12 mouse cellular contexts compared by ENCODE assay signal in the genomic region with DNA sequence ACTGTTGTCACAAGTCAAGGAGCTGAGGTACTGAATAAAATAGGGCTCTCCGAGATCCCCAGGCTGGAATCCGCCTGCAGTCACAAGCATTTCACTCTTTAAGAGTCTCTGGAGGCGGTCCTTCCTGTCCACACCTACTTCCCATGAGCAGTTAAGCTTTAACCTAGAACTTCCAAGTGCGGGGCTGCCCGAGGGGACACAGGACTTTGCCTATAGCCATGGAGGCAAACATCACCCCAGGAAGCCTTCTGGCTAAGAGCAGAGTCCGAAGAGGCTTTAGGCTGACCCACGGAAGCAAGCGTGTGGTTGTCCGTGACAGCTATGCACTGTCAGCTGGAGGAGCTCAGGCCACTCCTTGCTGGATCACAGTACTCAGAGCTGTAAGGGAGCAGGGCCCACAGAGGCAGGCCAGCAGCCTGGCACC. TPM values are rescaled to one million over a fixed set of nuclear protein-coding genes. Genes with fewer than 3 reads are reported as not detected.
DNase-seq lines count a peak whose midpoint lies in the region; ATAC-seq and TF ChIP-seq lines count a peak whose summit lies in the region.
"Had no signal": no experiment of that assay in that cellular context is flagged by ENCODE, and none has a peak within 500 bp of the region (broad histone marks: within the 10 kb centered on the region; RNA-seq: fewer than 3 reads in every experiment).

No protein-coding gene starts in this region.

- 94% methylated on average over 9 of the region's 9 CpGs for WGBS in forebrain, embryonic 10.5 days
- 92% methylated on average over 9 of the region's 9 CpGs for WGBS in forebrain, embryonic 14.5 days
- WGBS in spleen, adult 2 months = 88% methylated on average over 9 of the region's 9 CpGs
- WGBS in lung, postnatal 0 days = 43% methylated on average over 9 of the region's 9 CpGs
- WGBS in hindbrain, embryonic 16.5 days = 88% methylated on average over 9 of the region's 9 CpGs

- TF ChIP-seq POLR2A in spleen, adult 2 months (IDR thresholded peaks at IDR 0.05; ENCODE audit: low read depth, low read length) = no peak

- no peak overlapping the region for H3K9ac ChIP-seq in forebrain, embryonic 14.5 days (ENCODE audit: low read length)
- no peak overlapping the region for H3K9ac ChIP-seq in lung, postnatal 0 days (replicated peaks; ENCODE audit: low read depth)
- no peak overlapping the region for H3K9ac ChIP-seq in hindbrain, embryonic 16.5 days (ENCODE audit: low read depth, low read length)
- H3K9ac ChIP-seq: neural tube, embryonic 15.5 days had no signal

- 0 out of 2 replicates have a peak overlapping the region, but pooled peaks have one; percentile 20 for H3K27ac ChIP-seq in forebrain, embryonic 10.5 days
- H3K27ac ChIP-seq in forebrain, embryonic 14.5 days (ENCODE audit: low read depth, low read length) = no peak overlapping the region
- H3K27ac ChIP-seq in spleen, adult 2 months (ENCODE audit: insufficient read depth, low read length) = peak overlapping the region; percentile 13; the same call in 1 of the 2 replicates
- peak overlapping the region; percentile 72 for H3K27ac ChIP-seq in lung, postnatal 0 days (ENCODE audit: low read length)
- H3K27ac ChIP-seq in hindbrain, embryonic 16.5 days (ENCODE audit: low read depth, low read length) = no peak overlapping the region
- H3K27ac ChIP-seq: neural tube, embryonic 15.5 days had no signal

- no peak overlapping the region for H3K4me3 ChIP-seq in forebrain, embryonic 10.5 days
- H3K4me3 ChIP-seq in forebrain, embryonic 14.5 days (ENCODE audit: low read depth, low read length) = no peak overlapping the region
- H3K4me3 ChIP-seq in spleen, adult 2 months (ENCODE audit: extremely low read depth, insufficient read depth, insufficient read length) = no peak overlapping the region
- no peak overlapping the region for H3K4me3 ChIP-seq in lung, postnatal 0 days (ENCODE audit: low read depth, low read length)
- H3K4me3 ChIP-seq in hindbrain, embryonic 16.5 days (ENCODE audit: low read length) = no peak overlapping the region
- H3K4me3 ChIP-seq: neural tube, embryonic 15.5 days had no signal

- TF ChIP-seq EP300 in lung, postnatal 0 days (IDR thresholded peaks at IDR 0.05) = no peak

- no peaks in the 10 kb centered on the region for H3K4me1 ChIP-seq in forebrain, embryonic 10.5 days
- H3K4me1 ChIP-seq in forebrain, embryonic 14.5 days (ENCODE audit: control insufficient read depth, insufficient read depth, low read length) = no peaks in the 10 kb centered on the region
- peaks cover 16% of the 10 kb centered on the region; the same call in 1 of the 2 replicates for H3K4me1 ChIP-seq in spleen, adult 2 months (ENCODE audit: control insufficient read depth, insufficient read depth, insufficient read length)
- H3K4me1 ChIP-seq in lung, postnatal 0 days (ENCODE audit: insufficient read depth, low read depth, low read length) = peaks cover 24% of the 10 kb centered on the region; the same call in 1 of the 2 replicates
- no peaks in the 10 kb centered on the region for H3K4me1 ChIP-seq in hindbrain, embryonic 16.5 days (ENCODE audit: control insufficient read depth, insufficient read depth, low read depth, low read length)
- H3K4me1 ChIP-seq: neural tube, embryonic 15.5 days had no signal

- no peaks in the 10 kb centered on the region for H3K9me3 ChIP-seq in forebrain, embryonic 10.5 days
- no peaks in the 10 kb centered on the region for H3K9me3 ChIP-seq in forebrain, embryonic 14.5 days (replicated peaks; ENCODE audit: control insufficient read depth, low read length)
- no peaks in the 10 kb centered on the region for H3K9me3 ChIP-seq in lung, postnatal 0 days (ENCODE audit: low read length)
- H3K9me3 ChIP-seq in hindbrain, embryonic 16.5 days (ENCODE audit: control insufficient read depth, low read length) = no peaks in the 10 kb centered on the region
- H3K9me3 ChIP-seq: neural tube, embryonic 15.5 days had no signal

- no peak for ATAC-seq in forebrain, embryonic 14.5 days
- ATAC-seq in lung, postnatal 0 days = peak; percentile 56
- no peak for ATAC-seq in megakaryocyte progenitor cell, adult 5-6 weeks (replicated peaks; ENCODE audit: poor library complexity)
- ATAC-seq in hindbrain, embryonic 16.5 days = no peak
- ATAC-seq: forebrain, embryonic 16.5 days had no signal

- DNase-seq in forebrain, embryonic 10.5 days (ENCODE audit: extremely low spot score, low spot score) = no peak
- no peak for DNase-seq in forebrain, embryonic 14.5 days (ENCODE audit: low spot score)
- DNase-seq in spleen, adult 2 months (ENCODE audit: low read depth in 1 of 2, low spot score in 2 of 2) = no peak
- DNase-seq in spleen, postnatal 36 days (ENCODE audit: low spot score in 2 of 2) = no peak
- peak; percentile 67 for DNase-seq in lung, postnatal 0 days (ENCODE audit: low spot score)
- DNase-seq in urinary bladder, postnatal 10 days (ENCODE audit: low spot score) = no peak
- DNase-seq: adrenal gland, adult 8-10 months; gastrocnemius, postnatal 25 days had no signal

- H3K36me3 ChIP-seq in forebrain, embryonic 10.5 days (replicated peaks) = peaks cover 66% of the 10 kb centered on the region
- H3K36me3 ChIP-seq in forebrain, embryonic 14.5 days (ENCODE audit: control insufficient read depth, insufficient read depth, low read length) = peaks cover 28% of the 10 kb centered on the region
- peaks cover 5% of the 10 kb centered on the region for H3K36me3 ChIP-seq in spleen, adult 2 months (ENCODE audit: control insufficient read depth, insufficient read depth, low read length)
- H3K36me3 ChIP-seq in lung, postnatal 0 days (ENCODE audit: insufficient read depth, low read length) = no peaks in the 10 kb centered on the region; the same call in 1 of the 2 replicates
- H3K36me3 ChIP-seq in hindbrain, embryonic 16.5 days (ENCODE audit: control insufficient read depth, insufficient read depth, low read length) = peaks cover 13% of the 10 kb centered on the region; the same call in 1 of the 2 replicates

- no peak for TF ChIP-seq CTCF in spleen, adult 2 months (IDR thresholded peaks at IDR 0.05; ENCODE audit: extremely low read depth, insufficient read depth, insufficient read length, insufficient replicate concordance)
- TF ChIP-seq CTCF in lung, postnatal 0 days (IDR thresholded peaks at IDR 0.05) = no peak

- H3K4me2 ChIP-seq in forebrain, embryonic 14.5 days (ENCODE audit: low read length) = no peak overlapping the region
- H3K4me2 ChIP-seq in lung, postnatal 0 days (replicated peaks; ENCODE audit: low read depth, low read length) = peak overlapping the region; percentile 37
- H3K4me2 ChIP-seq in hindbrain, embryonic 16.5 days (ENCODE audit: low read length) = no peak overlapping the region
- H3K4me2 ChIP-seq: neural tube, embryonic 15.5 days had no signal

- H3K27me3 ChIP-seq in forebrain, embryonic 10.5 days (ENCODE audit: poor library complexity, severe bottlenecking) = no peaks in the 10 kb centered on the region
- no peaks in the 10 kb centered on the region for H3K27me3 ChIP-seq in forebrain, embryonic 14.5 days (replicated peaks; ENCODE audit: control insufficient read depth, insufficient read depth, low read length)
- no peaks in the 10 kb centered on the region for H3K27me3 ChIP-seq in spleen, adult 2 months (ENCODE audit: control insufficient read depth, insufficient read depth, low read length)
- H3K27me3 ChIP-seq in lung, postnatal 0 days (replicated peaks; ENCODE audit: insufficient read depth, low read length) = no peaks in the 10 kb centered on the region
- H3K27me3 ChIP-seq in hindbrain, embryonic 16.5 days (replicated peaks; ENCODE audit: control insufficient read depth, insufficient read depth, low read length) = no peaks in the 10 kb centered on the region
- H3K27me3 ChIP-seq: neural tube, embryonic 15.5 days had no signal

RNA-seq across cellular contexts. Expression of gene St3gal4, which starts 9.9 kb away (rescaled TPM):
- polyA plus RNA-seq in forebrain, embryonic 10.5 days (2016; fragmentation: Nextera tagmentation; extraction: Ambion mirVana) = 14.5 and 15.0 TPM in 2 replicates
- polyA plus RNA-seq in forebrain, embryonic 14.5 days (2014; fragmentation: Nextera tagmentation; extraction: Ambion mirVana) = 10.1 and 12.3 TPM in 2 replicates
- 10.3 and 11.6 TPM in 2 replicates for polyA plus RNA-seq in spleen, adult 2 months (2012; rRNA removed)
- 50.0 and 55.7 TPM in 2 replicates for polyA plus RNA-seq in lung, postnatal 0 days (2015; fragmentation: Nextera tagmentation; extraction: Ambion mirVana)
- total RNA-seq in megakaryocyte progenitor cell, adult 5-6 weeks (2015) = 37.2 and 38.1 TPM in 2 replicates
- 33.7 and 34.6 TPM in 2 replicates for total RNA-seq in megakaryocyte progenitor cell, adult 5-6 weeks (2017)
- 15.1 and 16.1 TPM in 2 replicates for polyA plus RNA-seq in hindbrain, embryonic 16.5 days (2015; fragmentation: Nextera tagmentation; extraction: Ambion mirVana)

RNA-seq across cellular contexts. Expression of gene Dcps, which starts 46.9 kb away (rescaled TPM):
- 106 and 113 TPM in 2 replicates for polyA plus RNA-seq in forebrain, embryonic 10.5 days (2016; fragmentation: Nextera tagmentation; extraction: Ambion mirVana)
- polyA plus RNA-seq in forebrain, embryonic 14.5 days (2014; fragmentation: Nextera tagmentation; extraction: Ambion mirVana) = 93.2 and 94.8 TPM in 2 replicates
- 27.0 and 36.0 TPM in 2 replicates for polyA plus RNA-seq in spleen, adult 2 months (2012; rRNA removed)
- polyA plus RNA-seq in lung, postnatal 0 days (2015; fragmentation: Nextera tagmentation; extraction: Ambion mirVana) = 39.4 and 44.4 TPM in 2 replicates
- total RNA-seq in megakaryocyte progenitor cell, adult 5-6 weeks (2015) = 64.1 and 67.6 TPM in 2 replicates
- total RNA-seq in megakaryocyte progenitor cell, adult 5-6 weeks (2017) = 56.2 and 64.9 TPM in 2 replicates
- 73.5 and 74.4 TPM in 2 replicates for polyA plus RNA-seq in hindbrain, embryonic 16.5 days (2015; fragmentation: Nextera tagmentation; extraction: Ambion mirVana)

Comparison
In these comparisons a context has a peak if more than half of its experiments do, and no peak if none do; other contexts are left out.
1. H3K27ac ChIP-seq: peak in forebrain, embryonic 10.5 days (single experiment), spleen, adult 2 months (single experiment) and lung, postnatal 0 days (single experiment); none in forebrain, embryonic 14.5 days (single experiment) and hindbrain, embryonic 16.5 days (single experiment).